Mouse (Mus musculus): ENCODE measurements at regions not wholly inside any gene's neighbourhood (a gene's known extent, or its start where the extent isn't known, plus 50 kb on each side); places are given as distances from the start of the nearest gene placed in this dataset.

GRCm38 (mm10) chr2:45702511-45702910, 585.3 kb upstream of the Zeb2 start:
- TF ChIP-seq E2F4 (IDR thresholded peaks at IDR 0.05; ENCODE audit: borderline replicate concordance, low read depth, low read length) = no peak
- TF ChIP-seq EP300 (IDR thresholded peaks at IDR 0.05; ENCODE audit: low read depth in 1 of 2, low read length in 2 of 2) = no peak
- TF ChIP-seq SIN3A (IDR thresholded peaks at IDR 0.05; ENCODE audit: low read length) = no peak
- no peak for TF ChIP-seq RCOR1 (IDR thresholded peaks at IDR 0.05; ENCODE audit: low read depth, low read length)
- no peak for TF ChIP-seq SMC3 (IDR thresholded peaks at IDR 0.05; ENCODE audit: low read depth, low read length)
- no peak for TF ChIP-seq HCFC1 (IDR thresholded peaks at IDR 0.05; ENCODE audit: low read depth, low read length)
- TF ChIP-seq MYB (IDR thresholded peaks at IDR 0.05; ENCODE audit: low read depth, low read length) = no peak
- no peak for TF ChIP-seq GABPA (IDR thresholded peaks at IDR 0.05; ENCODE audit: low read depth, low read length)
- no peaks in the 10 kb centered on the region for H3K27me3 ChIP-seq (ENCODE audit: control insufficient read depth in 1 of 2, insufficient read depth in 2 of 2, low read length in 2 of 2)
- H3K9me3 ChIP-seq (replicated peaks; ENCODE audit: insufficient read depth, low read length) = no peaks in the 10 kb centered on the region
- DNase-seq (ENCODE audit: low read depth, low spot score) = no peak
- no peaks in the 10 kb centered on the region for H3K4me1 ChIP-seq (ENCODE audit: control insufficient read depth in 1 of 2, insufficient read depth in 2 of 2, low read length in 2 of 2)
- no peaks in the 10 kb centered on the region for H3K36me3 ChIP-seq (ENCODE audit: control insufficient read depth in 1 of 2, insufficient read depth in 2 of 2, low read length in 2 of 2)
- no peak overlapping the region for H3K4me3 ChIP-seq (ENCODE audit: control insufficient read depth in 1 of 2, insufficient read depth in 1 of 2, low read depth in 2 of 2, low read length in 2 of 2)
- H3K9ac ChIP-seq (ENCODE audit: control insufficient read depth, low read depth, low read length, poor library complexity, severe bottlenecking) = no peak overlapping the region
- no peaks in the 10 kb centered on the region for H3K79me2 ChIP-seq (ENCODE audit: control insufficient read depth, insufficient read depth, low read length, poor library complexity)
- no peak overlapping the region for H3K27ac ChIP-seq (ENCODE audit: control insufficient read depth, low read depth, low read length)

GRCm38 (mm10) chr2:45700578-45700977, 583.4 kb upstream of the Zeb2 start:
- Histone ChIP-seq H3K4me3 (ENCODE audit: control insufficient read depth in 1 of 2, insufficient read depth in 1 of 2, low read depth in 2 of 2, low read length in 2 of 2) (no peak overlapping the region), H3K4me1 (ENCODE audit: control insufficient read depth in 1 of 2, insufficient read depth in 2 of 2, low read length in 2 of 2) (no peaks in the 10 kb centered on the region), H3K36me3 (ENCODE audit: control insufficient read depth in 1 of 2, insufficient read depth in 2 of 2, low read length in 2 of 2) (no peaks in the 10 kb centered on the region), H3K79me2 (ENCODE audit: control insufficient read depth, insufficient read depth, low read length, poor library complexity) (no peaks in the 10 kb centered on the region), H3K9ac (ENCODE audit: control insufficient read depth, low read depth, low read length, poor library complexity, severe bottlenecking) (no peak overlapping the region), H3K27me3 (ENCODE audit: control insufficient read depth in 1 of 2, insufficient read depth in 2 of 2, low read length in 2 of 2) (no peaks in the 10 kb centered on the region), H3K27ac (ENCODE audit: control insufficient read depth, low read depth, low read length) (no peak overlapping the region), H3K9me3 (replicated peaks; ENCODE audit: insufficient read depth, low read length) (no peaks in the 10 kb centered on the region)
- no peak for DNase-seq (ENCODE audit: low read depth, low spot score)
- TF ChIP-seq RAD21 (IDR thresholded peaks at IDR 0.05; ENCODE audit: low read depth, low read length) (no peak), BHLHE40 (IDR thresholded peaks at IDR 0.05; ENCODE audit: borderline replicate concordance, low read depth, low read length) (no peak)

- H3K36me3 ChIP-seq (ENCODE audit: control insufficient read depth in 1 of 2, insufficient read depth in 2 of 2, low read length in 2 of 2) = no peaks in the 10 kb centered on the region
- no peak overlapping the region for H3K27ac ChIP-seq (ENCODE audit: control insufficient read depth, low read depth, low read length)
- H3K27me3 ChIP-seq (ENCODE audit: control insufficient read depth in 1 of 2, insufficient read depth in 2 of 2, low read length in 2 of 2) = no peaks in the 10 kb centered on the region
- TF ChIP-seq NELFE (IDR thresholded peaks at IDR 0.05; ENCODE audit: low read depth, low read length) (no peak), ZC3H11A (IDR thresholded peaks at IDR 0.05; ENCODE audit: low read depth, low read length) (no peak), USF2 (IDR thresholded peaks at IDR 0.05; ENCODE audit: borderline replicate concordance in 1 of 2, insufficient read depth in 1 of 2, low read depth in 1 of 2, low read length in 2 of 2) (no peak), TCF12 (IDR thresholded peaks at IDR 0.05; ENCODE audit: low read depth, low read length) (no peak), ELF1 (IDR thresholded peaks at IDR 0.05; ENCODE audit: low read depth, low read length) (no peak), E2F4 (IDR thresholded peaks at IDR 0.05; ENCODE audit: borderline replicate concordance, low read depth, low read length) (no peak), GABPA (IDR thresholded peaks at IDR 0.05; ENCODE audit: low read depth, low read length) (no peak), SIN3A (IDR thresholded peaks at IDR 0.05; ENCODE audit: low read length) (no peak), GATA1 (IDR thresholded peaks at IDR 0.05; ENCODE audit: low read depth, low read length) (no peak), CHD1 (IDR thresholded peaks at IDR 0.05; ENCODE audit: low read depth, low read length) (no peak)
- DNase-seq (ENCODE audit: low read depth, low spot score) = no peak
- H3K79me2 ChIP-seq (ENCODE audit: control insufficient read depth, insufficient read depth, low read length, poor library complexity) = no peaks in the 10 kb centered on the region
- H3K9ac ChIP-seq (ENCODE audit: control insufficient read depth, low read depth, low read length, poor library complexity, severe bottlenecking) = no peak overlapping the region
- H3K9me3 ChIP-seq (replicated peaks; ENCODE audit: insufficient read depth, low read length) = no peaks in the 10 kb centered on the region
- H3K4me3 ChIP-seq (ENCODE audit: control insufficient read depth in 1 of 2, insufficient read depth in 1 of 2, low read depth in 2 of 2, low read length in 2 of 2) = no peak overlapping the region
- no peaks in the 10 kb centered on the region for H3K4me1 ChIP-seq (ENCODE audit: control insufficient read depth in 1 of 2, insufficient read depth in 2 of 2, low read length in 2 of 2)
These were observed 576.3 kb upstream of the Zeb2 start for GRCm38 (mm10) chr2:45693291-45694020.
